Mouse (Mus musculus): ENCODE measurements around the gene Cdh23.
A peak's percentile ranks its signal among the peaks of the same experiment; 100 is the strongest.

The Cdh23 gene

DNA sequence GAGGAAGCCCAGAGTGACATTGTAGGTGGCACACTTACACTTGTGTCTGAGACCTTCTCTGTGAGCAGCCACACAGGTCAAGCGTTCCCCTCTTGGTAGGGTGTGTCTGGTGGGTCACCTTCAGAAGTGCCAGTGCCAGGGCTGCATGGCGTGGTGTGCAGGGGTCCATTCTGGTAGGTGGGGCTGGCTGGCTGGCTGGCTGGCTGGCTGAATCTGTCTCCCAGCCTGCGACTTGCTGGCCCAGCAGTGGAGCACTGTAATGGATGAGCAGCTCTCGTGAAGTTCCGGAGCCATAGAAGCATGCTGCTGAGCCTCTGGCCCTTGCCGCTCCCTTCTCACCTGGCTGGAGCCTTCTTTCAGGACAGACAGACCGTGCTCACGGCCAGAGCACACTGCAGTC, 411.1 kb downstream of the Cdh23 start:
- DNase-seq (ENCODE audit: low spot score in 2 of 2) = no peak

DNA sequence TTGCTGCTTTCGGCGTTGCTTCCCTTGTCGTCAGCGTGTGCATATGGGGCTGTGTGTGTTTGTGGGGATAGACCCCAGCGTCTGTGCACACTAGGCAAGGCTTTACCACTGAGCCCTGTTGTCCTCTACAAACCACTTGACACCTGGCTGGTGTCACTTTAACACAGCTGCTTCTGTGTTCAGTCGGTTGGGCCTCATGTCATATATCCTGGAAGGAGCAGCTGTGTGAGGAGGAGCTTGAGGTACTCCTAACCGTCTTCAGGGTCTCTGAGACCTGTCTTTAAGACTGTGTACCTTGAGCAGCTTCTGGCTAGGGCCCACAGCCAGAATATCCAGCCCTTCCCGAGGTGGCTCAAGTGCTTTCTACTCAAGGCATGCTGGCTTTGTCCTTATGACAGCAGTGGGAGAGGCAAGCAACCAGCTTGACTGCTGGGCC, 411.6 kb downstream of the Cdh23 start:
- no peak for DNase-seq (ENCODE audit: low spot score in 2 of 2)

DNA sequence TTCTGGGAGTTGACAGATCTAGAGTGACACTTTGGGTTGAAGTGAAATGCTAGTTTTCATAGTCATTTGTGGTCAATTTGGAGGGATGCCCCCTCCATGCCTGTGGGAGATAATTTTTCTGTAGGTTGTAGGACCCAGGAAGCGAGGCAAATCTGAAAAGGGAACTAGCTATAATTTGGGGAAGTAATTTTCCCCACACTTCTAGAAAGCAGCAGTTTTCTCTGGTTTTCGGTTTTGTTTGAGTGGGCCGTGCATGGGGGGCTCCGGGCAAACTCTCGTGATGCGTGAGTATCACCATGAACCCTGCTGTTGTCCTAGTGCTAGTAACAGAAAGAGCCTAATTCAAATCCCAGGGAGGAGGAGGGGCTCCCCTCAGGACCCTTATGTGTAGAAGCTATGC, 412.0 kb downstream of the Cdh23 start:
- DNase-seq (ENCODE audit: low spot score in 2 of 2) = no peak

DNA sequence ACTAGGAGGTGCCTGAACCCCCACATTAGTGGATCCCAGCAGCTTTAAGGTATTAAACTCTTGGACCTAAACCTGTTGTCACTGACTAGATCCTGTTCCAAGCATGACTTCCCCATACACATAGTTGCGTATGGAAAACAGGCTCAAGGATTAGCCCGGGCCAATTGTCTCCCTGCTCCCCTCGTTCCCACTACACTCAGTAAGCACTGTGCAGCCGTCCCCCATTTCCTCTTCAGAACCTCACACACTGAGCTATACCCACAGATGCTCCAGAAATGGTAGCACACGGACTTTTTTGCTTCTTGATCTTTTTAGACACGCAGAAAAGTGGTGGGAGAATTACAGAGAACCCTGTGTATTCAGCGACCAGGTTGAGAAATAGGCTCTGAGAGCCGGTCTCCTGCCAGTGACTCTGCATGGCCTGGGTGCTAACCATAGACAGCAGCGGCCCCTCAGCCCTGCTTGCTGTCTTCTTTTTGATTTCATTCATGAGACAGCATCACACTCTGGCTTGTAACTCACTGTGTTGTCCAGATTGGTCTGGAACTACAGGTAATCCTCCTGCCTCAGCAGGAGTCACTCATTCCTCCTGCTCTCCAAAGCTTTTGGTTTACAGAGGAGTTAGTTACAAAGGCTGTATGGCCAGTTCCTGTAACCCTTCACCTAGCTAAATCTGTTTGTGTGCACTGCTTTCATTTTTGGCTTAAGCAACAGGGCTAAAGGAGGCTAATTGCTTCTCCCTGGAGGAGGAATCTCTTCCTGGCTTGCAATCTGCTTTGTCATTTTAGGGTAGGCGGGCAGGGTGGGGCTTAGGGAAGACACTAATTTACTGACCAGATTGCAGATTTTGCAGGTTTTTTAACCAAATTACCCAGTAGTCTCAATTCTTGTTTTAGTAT, 413.9 kb downstream of the Cdh23 start:
- no peak for DNase-seq (ENCODE audit: low spot score in 2 of 2)

DNA sequence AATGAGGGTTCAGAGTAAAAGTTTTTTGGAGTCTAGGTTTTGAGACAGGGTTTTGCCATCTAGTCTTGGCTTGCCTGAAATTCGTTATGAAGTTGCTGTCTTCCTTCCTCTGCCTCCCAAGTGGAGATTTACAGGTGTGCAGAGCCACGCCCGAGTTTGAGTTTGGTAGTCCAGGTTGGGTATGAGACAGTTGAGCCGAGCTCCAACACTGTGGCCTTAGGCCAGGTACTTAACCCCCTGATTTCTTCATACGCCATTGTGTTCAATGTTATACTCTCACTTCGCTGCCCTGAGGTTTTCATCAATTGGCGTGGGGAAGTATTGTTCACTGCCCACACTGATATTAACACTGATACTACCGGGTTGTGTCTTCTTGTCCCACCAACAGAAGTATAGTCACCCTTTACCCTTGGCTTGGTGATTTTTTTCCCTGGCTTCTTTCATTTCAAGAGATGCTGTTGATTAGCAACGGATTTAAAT, 414.7 kb downstream of the Cdh23 start:
- DNase-seq (ENCODE audit: low spot score in 2 of 2) = no peak

DNA sequence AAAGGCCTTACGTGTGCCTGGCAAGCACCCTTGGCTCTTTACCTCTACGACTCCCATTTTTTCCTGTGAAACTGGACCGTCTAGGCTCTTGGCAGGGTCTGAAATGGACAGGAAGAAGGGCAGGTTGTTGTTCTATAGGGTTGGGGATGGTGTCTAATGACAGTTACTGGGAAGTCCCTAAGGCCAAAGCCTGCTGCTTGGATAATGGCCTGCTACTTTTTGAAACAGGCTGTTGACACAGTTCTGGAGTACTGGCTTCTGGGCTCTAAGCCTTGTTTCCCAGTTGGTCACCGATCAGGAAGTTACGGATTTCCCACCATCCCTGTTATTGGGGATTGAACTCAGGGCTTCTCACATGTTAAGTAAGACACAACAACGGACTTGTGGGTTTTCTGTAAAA, 415.9 kb downstream of the Cdh23 start:
- DNase-seq (ENCODE audit: low spot score in 2 of 2) = no peak

DNA sequence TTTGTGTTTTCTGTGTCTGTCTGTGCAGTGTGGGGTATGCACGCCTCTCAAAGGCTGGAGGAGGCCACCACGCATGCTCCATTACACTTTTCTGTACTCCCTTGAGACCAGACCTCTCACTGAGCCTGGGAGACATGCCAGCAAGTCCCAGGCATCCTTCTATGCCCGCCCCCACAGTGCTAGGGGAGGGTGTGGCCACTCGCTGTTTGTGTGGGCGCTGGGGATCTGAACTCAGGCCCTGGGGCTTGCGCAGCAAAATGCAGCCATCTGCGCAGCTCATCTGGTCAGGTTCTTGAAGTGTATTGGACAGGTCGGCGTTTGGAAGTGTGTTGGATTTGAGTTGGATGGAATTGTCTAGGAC, 416.4 kb downstream of the Cdh23 start:
- peak in 1 of 2 experiments; percentile 83 for DNase-seq (ENCODE audit: low spot score in 2 of 2)

DNA sequence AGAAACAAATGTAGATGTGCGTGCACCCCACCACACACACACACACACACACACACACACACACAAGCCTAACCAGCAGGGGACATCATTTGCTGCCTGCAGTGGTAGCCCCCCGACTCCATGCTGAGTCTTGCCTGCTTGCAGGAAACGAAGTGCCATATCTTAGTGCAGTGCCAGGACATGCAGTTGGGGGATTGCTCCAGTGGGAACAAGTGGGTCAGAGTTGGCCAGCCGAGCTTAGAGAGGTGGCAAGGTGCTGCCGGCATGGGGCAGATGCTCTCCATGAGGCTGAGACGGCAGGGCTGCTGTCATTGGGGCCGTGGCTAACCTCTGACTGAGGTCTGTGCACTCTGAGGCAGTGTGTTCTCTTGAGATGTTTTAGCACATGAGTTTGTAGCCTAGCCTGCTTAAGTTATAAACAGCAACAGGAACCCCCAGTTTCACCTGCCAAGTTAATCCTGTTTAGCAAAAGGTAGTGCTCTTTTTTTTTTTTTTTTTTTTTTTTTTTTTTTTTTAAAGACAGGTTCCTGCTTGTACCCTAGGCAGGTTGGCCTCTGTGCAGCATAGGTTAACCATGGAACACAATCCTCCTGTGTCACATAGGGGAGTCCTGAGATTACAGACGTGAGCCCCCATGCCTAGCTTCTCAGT, 416.9 kb downstream of the Cdh23 start:
- DNase-seq (ENCODE audit: low spot score in 2 of 2) = no peak

DNA sequence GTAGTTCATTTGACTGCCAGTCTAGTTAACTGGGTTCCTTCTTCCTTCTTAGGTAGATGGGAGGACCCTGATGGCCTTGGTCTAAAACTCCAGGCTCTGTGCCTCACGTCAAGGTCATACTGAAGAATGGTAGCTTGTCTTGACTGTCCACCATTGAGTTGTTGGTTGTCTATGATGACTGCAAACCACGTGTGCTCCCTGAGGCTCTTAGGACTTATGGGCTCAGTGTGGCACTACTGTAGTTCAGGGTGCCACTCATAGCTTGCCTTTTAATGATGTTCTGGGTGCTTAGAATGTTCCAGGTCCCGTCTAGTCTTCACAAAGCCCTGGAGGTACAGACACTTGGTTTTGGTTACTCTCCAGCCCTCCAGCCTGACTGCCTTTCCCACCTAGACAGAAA, 417.5 kb downstream of the Cdh23 start:
- no peak for DNase-seq (ENCODE audit: low spot score in 2 of 2)

DNA sequence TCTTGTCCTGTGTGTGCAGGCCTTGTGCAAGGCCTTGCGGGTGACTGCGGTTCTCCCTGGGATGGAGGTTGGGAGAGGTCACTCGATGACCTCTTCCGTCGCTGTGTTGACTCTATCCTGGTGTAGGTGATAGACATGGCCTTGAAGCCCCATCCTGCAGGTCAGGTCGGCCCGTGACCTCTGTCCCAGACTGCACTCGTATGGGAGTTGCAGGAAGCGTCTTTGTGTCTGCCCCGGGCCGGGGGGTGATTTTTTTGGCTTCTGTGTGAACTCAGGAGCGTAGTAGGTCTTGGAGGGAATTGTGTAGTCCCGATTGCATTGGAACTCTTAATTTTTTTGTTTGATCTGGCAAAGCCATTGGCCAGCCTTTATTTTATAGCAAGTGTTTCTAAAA, 418.3 kb downstream of the Cdh23 start:
- DNase-seq (ENCODE audit: low spot score in 2 of 2) = no peak

DNA sequence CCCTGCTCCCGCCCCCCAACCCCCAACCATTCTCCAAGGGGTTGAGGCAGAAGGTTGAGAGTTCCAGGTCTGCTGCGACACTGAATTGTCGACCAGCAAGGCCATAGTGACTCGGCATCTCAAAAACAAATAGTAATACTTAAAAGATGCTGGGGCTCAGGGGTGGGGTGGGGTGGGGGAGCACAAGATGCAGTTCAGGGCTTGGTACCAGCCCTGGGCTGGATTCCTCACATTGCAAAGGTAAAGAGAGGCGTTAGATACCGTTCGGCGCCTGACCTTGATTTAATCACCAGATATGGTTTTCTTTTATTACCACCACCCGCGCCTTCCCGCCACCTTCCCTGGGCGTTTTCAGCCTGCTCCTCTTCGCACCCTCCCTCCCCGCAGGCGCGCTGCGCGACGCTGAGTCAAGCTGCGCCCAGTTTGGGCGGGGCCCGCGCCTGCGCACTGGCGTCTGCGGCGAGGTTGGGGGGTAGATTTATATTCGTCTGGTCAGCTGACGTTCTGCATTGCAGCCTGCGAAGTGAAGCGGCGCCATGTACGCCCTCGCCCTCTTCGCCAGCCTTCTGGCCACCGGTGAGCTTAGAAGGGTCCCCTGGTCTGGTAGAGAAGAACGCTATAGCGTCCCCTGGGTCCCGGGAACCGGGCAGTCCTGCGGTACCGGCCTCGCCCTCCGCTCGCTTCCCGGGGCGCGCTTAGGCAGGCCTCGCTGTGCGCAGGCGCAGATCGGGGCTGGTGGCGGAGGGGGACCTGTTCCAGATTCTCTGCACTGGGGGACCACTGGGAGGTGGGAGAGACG, 418.9 kb downstream of the Cdh23 start, which contains the start of gene Psap:
TSS of gene Psap (plus strand) at position 421 of the 799 bp plus-strand sequence.
- DNase-seq (ENCODE audit: low spot score in 2 of 2) = peak; percentile 84 to 94

DNA sequence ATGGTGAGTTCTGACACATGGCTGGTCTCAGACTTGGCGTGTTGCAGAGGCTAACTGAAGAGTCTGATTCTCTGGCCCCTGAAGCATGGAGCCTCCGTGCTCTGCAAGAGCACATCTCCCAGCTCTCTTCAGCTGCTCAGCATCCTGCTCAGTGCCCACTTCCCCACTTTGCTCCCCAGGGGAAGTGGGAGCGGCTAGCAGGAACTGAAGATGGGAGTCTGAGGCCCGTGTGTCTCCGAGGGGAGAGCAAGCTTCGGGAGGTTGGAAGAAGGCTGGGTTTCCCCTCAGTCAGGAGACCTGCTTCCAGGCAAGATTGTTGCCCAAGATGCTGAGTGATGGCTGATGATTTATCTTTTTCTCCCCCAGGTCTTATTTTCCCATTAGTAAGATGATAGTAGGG, 422.9 kb downstream of the Cdh23 start:
- DNase-seq (ENCODE audit: low spot score in 2 of 2) = no peak

DNA sequence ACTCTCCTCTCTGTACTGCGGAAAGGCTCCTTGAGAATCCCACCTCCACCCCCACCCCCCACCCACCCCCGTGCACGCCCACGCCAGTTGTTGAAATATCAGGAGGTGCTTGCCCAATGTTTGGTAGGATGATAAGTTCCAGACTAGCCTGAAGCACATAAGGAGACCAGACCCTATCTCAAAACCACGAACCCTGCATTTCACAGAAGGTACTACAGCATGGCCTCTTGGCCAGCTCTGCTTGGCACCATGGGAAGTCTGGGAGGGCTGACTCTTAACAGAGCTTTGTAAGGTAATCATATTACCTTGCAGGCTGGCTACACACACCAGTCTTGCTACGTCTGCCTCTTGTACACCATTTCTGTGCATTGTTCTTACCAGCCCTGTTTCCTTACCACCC, 424.0 kb downstream of the Cdh23 start:
- no peak for DNase-seq (ENCODE audit: low spot score in 2 of 2)

DNA sequence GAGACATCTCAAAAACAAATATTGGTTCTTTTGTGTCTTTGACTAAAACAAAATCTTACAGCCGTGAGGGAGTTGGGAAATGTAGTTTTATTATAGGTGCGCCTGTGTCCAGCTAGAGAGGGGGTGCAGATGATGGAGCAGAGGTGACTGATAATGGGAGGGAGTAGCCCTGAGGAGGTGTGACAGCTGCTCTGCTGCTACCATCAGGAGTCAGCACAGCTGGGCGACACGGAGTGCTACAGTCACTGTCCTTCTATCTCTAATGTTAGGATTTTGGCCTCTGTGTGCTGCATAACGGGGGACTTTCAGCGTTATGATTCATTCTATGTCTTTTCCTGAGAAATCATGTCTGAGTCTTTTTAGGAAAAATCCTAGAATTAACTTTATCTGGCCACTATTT, 425.3 kb downstream of the Cdh23 start:
- DNase-seq (ENCODE audit: low spot score in 2 of 2) = no peak

DNA sequence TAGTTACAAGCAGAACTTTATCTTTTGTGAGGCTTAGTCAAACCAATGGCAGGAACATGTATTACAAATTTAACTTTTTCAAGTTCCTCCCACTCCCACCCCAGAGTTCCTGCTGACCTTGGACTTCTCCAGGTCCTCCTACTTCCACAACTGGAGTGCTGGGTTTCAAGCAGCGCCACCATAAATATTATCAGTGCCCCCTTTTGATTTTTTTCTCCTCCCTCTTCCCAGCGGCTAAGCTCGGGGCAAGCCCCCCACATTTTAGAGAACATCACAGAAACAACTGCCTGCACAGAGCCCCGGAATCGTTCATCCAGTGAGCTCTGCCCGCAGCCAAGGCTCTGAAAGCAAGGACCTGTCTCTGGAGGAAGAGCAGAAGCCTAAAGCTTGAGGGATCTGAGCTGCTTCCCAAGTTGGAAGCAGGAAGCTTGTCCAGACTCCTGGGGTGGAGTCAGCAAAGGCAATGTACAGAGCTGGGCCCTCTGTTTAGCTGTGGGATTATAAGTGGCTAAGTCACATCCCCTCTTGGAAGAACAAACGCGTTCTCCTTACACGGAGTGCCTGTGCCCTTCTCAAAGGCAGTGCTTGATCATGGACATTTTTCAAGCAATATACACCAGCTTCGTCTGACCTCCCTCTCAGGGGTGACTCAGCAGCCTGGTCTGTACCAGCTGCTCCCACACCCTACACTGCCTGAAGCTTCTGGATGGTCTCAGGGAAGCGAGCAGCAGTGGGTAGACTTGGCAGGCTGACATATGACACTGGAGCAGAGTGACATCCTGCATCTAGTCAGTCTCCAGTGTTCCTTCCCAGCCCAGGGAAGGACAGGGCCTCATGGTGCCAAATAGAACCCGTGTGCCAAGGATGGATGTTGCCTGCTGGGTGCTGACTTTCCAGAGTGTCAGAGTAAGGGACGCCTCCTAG, 426.9 kb downstream of the Cdh23 start:
- DNase-seq (ENCODE audit: low spot score in 2 of 2) = no peak

DNA sequence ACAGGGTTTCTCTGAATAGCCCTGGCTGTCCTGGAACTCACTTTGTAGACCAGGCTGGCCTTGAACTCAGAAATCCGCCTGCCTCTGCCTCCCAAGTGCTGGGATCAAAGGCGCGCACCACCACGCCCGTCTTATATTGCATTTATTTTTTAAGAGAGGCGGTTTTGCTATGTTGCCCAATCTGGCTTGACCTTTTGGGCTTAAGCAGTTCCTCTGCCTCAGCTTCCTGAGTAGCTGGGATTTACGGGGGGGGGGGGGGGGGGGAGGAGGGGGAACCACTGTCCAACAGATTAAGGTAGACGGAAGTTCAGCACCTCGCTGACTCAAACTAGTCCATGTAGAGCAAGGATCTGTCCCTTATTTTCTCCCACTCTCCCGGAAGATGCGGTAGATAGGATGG, 427.6 kb downstream of the Cdh23 start:
- DNase-seq (ENCODE audit: low spot score in 2 of 2) = no peak

DNA sequence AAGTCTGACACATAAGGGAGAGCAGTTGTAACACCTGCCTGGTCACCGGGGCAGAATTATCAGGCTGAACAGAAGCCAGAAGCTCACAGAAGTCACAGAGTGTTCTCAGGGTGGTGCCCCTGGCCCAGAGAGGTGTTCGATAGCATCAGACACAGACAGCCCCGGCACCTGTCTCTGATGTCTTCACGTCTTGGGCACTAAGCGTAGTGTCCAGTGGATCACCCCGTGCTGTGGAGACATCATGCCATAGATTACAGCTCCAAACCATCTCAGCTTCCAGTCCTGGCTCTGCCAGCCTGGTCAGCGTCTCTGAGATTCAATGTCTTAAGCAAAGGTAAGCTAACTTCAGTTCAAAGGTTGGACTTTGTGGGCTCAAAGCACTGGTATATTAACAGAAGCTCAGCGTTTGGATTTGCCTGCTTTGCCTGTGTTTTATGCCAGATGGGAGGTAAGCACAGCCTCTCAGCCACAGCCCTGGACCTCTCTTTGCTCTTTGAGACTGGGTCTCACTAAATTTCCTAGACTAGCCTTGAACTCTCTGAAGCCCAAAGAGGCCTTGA, 429.4 kb downstream of the Cdh23 start:
- no peak for DNase-seq (ENCODE audit: low spot score in 2 of 2)

DNA sequence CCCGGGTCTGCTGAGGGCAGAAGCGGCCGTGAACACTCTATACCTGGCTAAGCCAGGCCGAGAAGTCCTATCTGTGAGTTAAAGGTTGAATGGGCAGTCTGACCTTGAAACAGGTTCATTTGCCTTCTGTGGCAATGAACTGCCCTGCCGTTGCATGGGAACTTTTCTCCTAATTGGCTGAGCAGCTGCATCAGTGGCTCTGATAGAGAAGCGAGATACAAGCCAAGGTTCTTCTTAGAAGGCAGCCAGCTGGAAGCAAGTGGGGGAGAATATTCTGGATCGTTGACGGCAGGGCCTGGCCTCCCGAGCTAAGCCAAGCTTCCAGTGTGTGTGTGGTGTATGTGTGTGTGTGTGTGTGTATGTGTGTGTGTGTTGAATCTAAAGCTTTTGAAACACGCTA, 431.0 kb downstream of the Cdh23 start:
- DNase-seq (ENCODE audit: low spot score in 2 of 2) = no peak

DNA sequence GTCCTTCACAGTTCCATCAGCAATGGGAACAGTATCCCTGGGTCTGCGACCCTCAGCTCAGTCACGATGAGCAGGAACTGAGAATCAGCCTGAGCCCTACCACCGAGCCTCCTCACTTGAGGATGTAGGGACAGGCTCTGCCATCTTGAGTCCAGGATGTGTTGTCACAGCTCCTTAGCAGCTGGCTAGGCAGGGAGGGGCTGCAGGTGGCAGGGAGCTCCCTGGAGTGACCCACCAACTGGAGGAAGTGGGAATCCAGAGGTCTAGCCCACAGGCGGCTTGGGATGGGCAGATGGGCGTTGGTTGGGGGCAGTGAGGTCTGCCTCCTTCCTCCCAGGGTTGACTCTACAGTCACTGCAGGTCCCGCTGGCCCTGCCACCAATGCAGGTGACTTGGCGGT, 432.9 kb downstream of the Cdh23 start:
- DNase-seq (ENCODE audit: low spot score in 2 of 2) = no peak

DNA sequence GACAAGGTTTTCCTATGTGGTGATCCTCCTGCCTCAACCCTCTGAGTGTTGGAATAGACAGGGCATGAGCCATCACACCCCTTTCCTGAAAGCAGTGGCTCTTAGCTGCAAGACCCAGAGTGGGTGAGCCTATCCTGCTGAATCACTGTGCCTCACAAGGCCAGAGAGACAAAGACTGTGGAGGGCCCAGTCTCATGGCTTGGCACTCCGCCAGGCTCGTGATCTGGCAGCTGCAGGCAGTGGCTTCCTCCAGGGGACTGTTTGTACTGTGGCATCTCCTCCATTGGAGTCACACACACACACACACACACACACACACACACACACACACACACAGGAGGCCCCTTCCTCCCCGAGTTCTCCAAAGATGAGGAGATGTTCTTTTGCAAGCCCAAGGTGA, 433.9 kb downstream of the Cdh23 start:
- DNase-seq (ENCODE audit: low spot score in 2 of 2) = peak in 1 of 2 experiments; percentile 84

DNA sequence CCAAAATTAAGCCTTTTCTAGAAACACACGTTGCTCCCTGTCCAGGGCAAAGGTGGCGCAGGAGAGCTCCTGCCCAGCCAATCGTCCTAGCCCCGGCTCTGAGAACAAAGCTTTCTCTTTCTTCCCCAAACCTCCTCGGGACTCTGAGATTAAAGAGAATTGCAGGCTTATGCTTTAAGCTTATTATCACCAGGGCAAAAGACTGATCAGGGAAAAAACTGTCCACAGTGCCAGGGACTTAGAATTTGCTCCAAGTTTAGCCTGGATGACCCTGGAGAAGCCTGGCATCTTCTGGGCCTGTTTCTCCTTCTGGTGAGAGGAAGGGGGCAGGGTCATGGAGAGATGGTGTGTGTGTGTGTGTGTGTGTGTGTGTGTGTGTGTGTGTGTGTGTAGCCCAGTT, 434.8 kb downstream of the Cdh23 start:
- no peak for DNase-seq (ENCODE audit: low spot score in 2 of 2)

All from left cerebral cortex, adult 9 months (tissue).